Mouse (Mus musculus): Measurements from ENCODE around the gene Hsdl2.

DNA sequence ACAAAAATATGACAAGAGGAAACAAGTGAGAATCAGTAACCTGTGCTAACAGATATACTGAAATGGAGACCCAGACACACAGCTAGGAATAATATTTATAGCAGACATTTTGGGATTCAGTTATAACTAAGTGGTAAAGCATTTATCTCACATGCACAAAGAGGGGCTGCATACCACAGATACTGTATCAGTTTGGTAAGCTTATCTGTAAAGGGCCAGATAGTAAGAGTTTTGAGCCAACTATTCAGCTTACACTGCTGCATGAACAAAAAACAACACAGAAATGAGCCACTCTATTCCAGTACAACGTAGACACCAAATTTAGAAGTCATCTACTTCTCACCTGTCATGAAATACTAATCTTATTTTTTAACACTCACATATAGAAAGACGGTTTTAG is 48.1 kb upstream of the Hsdl2 start:
- TF ChIP-seq CTCF (IDR thresholded peaks at IDR 0.05; ENCODE audit: low read depth, low read length) (no peak), POLR2A (IDR thresholded peaks at IDR 0.05; ENCODE audit: extremely low read depth, insufficient read depth, low read length) (no peak)

All from liver, adult 2 months (tissue).